Mouse (Mus musculus): ENCODE results near the gene Ahnak2. TPM values are rescaled to one million over a fixed set of nuclear protein-coding genes. Genes with fewer than 3 reads are reported as not detected.

Ahnak2 gene
- total and polyA plus RNA-seq, 3 experiments = 3.1 to 27.7 (median 14.6) TPM

DNA sequence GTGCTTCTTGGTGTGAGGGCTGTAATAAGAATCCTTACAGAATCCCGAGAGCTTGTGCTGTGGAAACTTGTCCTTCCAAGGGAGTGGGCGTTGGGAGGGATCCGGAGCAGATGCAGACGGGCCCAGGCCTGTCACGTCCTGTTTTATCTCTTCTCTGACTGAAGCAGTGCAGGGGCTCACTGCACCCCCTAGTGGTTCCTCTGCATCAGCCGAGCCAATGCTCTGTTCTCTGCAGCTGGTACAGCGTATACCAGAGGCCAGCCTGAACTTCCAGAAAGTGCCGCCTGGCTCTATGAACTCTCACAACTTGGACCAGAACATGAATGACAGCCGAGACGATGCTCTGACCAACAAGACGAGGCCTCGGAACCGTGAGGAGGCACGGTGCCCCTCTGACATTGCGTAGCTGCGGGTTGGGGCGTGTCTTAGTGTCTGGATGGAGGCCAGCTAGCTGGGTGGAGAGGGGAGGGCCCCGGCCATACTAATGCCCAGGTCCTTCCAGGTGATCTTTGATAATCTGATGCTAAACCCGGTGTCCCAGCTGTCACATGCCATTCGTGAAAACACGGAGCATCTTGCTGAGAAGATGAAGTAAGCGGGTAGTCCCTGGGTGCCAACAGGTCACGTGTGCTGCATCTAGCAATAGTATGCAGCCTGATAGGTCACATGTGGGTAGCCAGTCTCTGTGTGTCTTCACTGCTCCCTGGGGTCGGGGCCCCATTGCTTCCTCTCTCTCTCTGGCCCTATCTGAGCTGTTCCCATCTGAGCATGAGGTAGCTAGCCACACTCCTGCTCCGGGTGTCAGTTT, 59.1 kb downstream of the Ahnak2 start (continued):
- TF ChIP-seq USF2 (conservative IDR thresholded peaks at IDR 0.05; ENCODE audit: low read depth, low read length) = peak; percentile 96
- TF ChIP-seq E2F4 (IDR thresholded peaks at IDR 0.05; ENCODE audit: insufficient replicate concordance, low read depth, low read length) = no peak
- TF ChIP-seq MXI1 (IDR thresholded peaks at IDR 0.05; ENCODE audit: low read depth, low read length) = no peak; the same call in none of the 2 replicates
- no peak for TF ChIP-seq ZKSCAN1 (IDR thresholded peaks at IDR 0.05; ENCODE audit: borderline replicate concordance, low read depth, low read length)
- TF ChIP-seq MAX (IDR thresholded peaks at IDR 0.05; ENCODE audit: low read length) = peak; percentile 95
- no peak for TF ChIP-seq JUN (IDR thresholded peaks at IDR 0.05; ENCODE audit: insufficient read depth, low read depth, low read length)
- TF ChIP-seq MEF2A (IDR thresholded peaks at IDR 0.05; ENCODE audit: borderline replicate concordance, low read depth, low read length) = no peak; the same call in 1 of the 2 replicates
- peak; percentile 38; the same call in 1 of the 2 replicates for TF ChIP-seq MYC (IDR thresholded peaks at IDR 0.05; ENCODE audit: low read depth, low read length)
- peak; percentile 42 for TF ChIP-seq SMC3 (IDR thresholded peaks at IDR 0.05; ENCODE audit: low read depth, low read length)
- peak; percentile 52 for TF ChIP-seq TCF12 (IDR thresholded peaks at IDR 0.05; ENCODE audit: low read depth, low read length)
- TF ChIP-seq HCFC1 (IDR thresholded peaks at IDR 0.05; ENCODE audit: low read depth, low read length) = no peak; the same call in 1 of the 2 replicates
- no peak for TF ChIP-seq PAX5 (IDR thresholded peaks at IDR 0.05; ENCODE audit: low read length)

DNA sequence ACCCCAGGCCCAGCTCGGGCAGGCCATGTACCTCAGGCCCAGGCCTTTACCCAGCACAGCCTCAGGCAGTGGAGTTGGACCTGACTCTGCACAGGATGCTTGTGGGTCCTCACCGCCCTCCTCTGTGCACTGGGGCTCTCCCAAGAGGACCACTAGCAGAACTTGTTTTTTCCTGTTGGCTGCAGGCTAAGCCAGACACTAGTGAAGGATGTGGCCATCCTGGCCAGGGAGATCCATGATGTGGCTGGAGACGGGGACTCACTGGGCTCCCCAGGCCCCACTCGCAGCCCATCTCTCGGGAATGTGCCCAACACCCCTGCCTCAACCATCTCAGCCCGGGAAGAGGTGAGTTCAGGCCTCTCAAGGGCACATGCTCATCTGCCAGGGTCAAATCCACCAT, 59.7 kb downstream of the Ahnak2 start:
- no peaks in the 10 kb centered on the region for H3K79me2 ChIP-seq (replicated peaks; ENCODE audit: control insufficient read depth, extremely low read depth, insufficient read depth, poor library complexity, severe bottlenecking)
- dilution Hi-C loops (cut with MboI; ENCODE audit: extremely low pct_ligation_motif_present, extremely low pct_unique_long_range_greater_than_20kb, low sequenced_read_pairs) (loop anchor here (10.0 kb wide), 1 partner anchor 72 kb away; no protein-coding TSS in a partner anchor), in situ Hi-C loops (cut with MboI; ENCODE audit: low pct_ligation_motif_present, low pct_unique_long_range_greater_than_20kb, low sequenced_read_pairs) (no loop called here)
- H3K9ac ChIP-seq (ENCODE audit: insufficient read depth, low read depth) = peak overlapping the region; percentile 69
- peak; percentile 46 for DNase-seq (ENCODE audit: extremely low read depth)
- peak overlapping the region; percentile 30 for H3K4me2 ChIP-seq (ENCODE audit: insufficient read depth, low read depth, poor library complexity, severe bottlenecking)
- H3K27ac ChIP-seq (ENCODE audit: insufficient read depth, low read depth) = peak overlapping the region; percentile 78
- H3K36me3 ChIP-seq (replicated peaks in 1 of 2; ENCODE audit: control insufficient read depth in 1 of 2, insufficient read depth in 1 of 2, low read length in 1 of 2) = peaks cover 23 to 51% of the 10 kb centered on the region in 2 experiments
- H3K4me1 ChIP-seq (ENCODE audit: control insufficient read depth in 1 of 2, insufficient read depth in 2 of 2) = peaks cover 27 to 48% of the 10 kb centered on the region in 2 experiments
- H3K9me3 ChIP-seq (replicated peaks; ENCODE audit: low read length) = no peaks in the 10 kb centered on the region
- TF ChIP-seq USF1 (IDR thresholded peaks at IDR 0.05; ENCODE audit: low read depth, low read length) (no peak), E2F4 (IDR thresholded peaks at IDR 0.05; ENCODE audit: insufficient replicate concordance, low read depth, low read length) (no peak), MAX (IDR thresholded peaks at IDR 0.05; ENCODE audit: low read length) (no peak), MAZ (IDR thresholded peaks at IDR 0.05; ENCODE audit: low read depth, low read length) (no peak), NELFE (IDR thresholded peaks at IDR 0.05; ENCODE audit: low read depth, low read length) (no peak), USF2 (conservative IDR thresholded peaks at IDR 0.05; ENCODE audit: low read depth, low read length) (no peak), EP300 (IDR thresholded peaks at IDR 0.05; ENCODE audit: low read length) (no peak), ZC3H11A (IDR thresholded peaks at IDR 0.05; ENCODE audit: low read depth, low read length) (no peak), GABPA (IDR thresholded peaks at IDR 0.05; ENCODE audit: insufficient replicate concordance, low read depth, low read length) (no peak)
- no peaks in the 10 kb centered on the region for H3K27me3 ChIP-seq (replicated peaks)
- peak overlapping the region; percentile 48 to 65 (median 63) for H3K4me3 ChIP-seq (replicated peaks in 1 of 3; ENCODE audit: low read depth in 2 of 3, low read length in 2 of 3, poor library complexity in 1 of 3)

Data from CH12.LX (cell line).